Mouse (Mus musculus) ES-E14 (cell line): ENCODE measurements at regions not wholly inside any gene's neighbourhood (a gene's known extent, or its start where the extent isn't known, plus 50 kb on each side); places are given as distances from the start of the nearest gene placed in this dataset.

Experiments used
- DNase-seq: peaks from one replicate; pipeline ENCODE4 v3.0.0-alpha.2; 2013; ENCODE audit warnings: low read depth, low spot score
- H3K27ac ChIP-seq: 2 replicates; pipeline ENCODE4 v1.5.1; 2012; ENCODE audit warnings: low read depth, mild to moderate bottlenecking, low read length, moderate library complexity, mixed read lengths; ENCODE audit not compliant: poor library complexity, insufficient read depth, severe bottlenecking
- H3K36me3 ChIP-seq: 2 replicates; pipeline ENCODE4 v1.6.1; 2012; ENCODE audit warnings: mild to moderate bottlenecking, low read length, moderate library complexity, mixed read lengths; ENCODE audit not compliant: control insufficient read depth, poor library complexity, insufficient read depth, severe bottlenecking
- H3K4me1 ChIP-seq, 2 experiments: fragments of 150-350 bp in 1 of 2; sonication (generic) in 1 of 2; 2 replicates each; pipeline ENCODE4 v1.6.1; 2012; ENCODE audit warnings: low read length in 2 of 2, mild to moderate bottlenecking in 1 of 2, mixed read lengths in 1 of 2; ENCODE audit not compliant: control insufficient read depth in 2 of 2, insufficient read depth in 2 of 2, poor library complexity in 1 of 2
- H3K4me3 ChIP-seq, 2 experiments: fragments of 150-350 bp in 1 of 2; sonication (generic) in 1 of 2; 2 replicates each; pipeline ENCODE4 v1.5.1; 2012; ENCODE audit warnings: low read length in 2 of 2, low read depth in 1 of 2, mild to moderate bottlenecking in 1 of 2, mixed read lengths in 1 of 2; ENCODE audit not compliant: insufficient read depth in 1 of 2, poor library complexity in 1 of 2, severe bottlenecking in 1 of 2
- H3K9ac ChIP-seq: 2 replicates; pipeline ENCODE4 v1.6.1; 2012; ENCODE audit warnings: low read depth, mild to moderate bottlenecking, low read length, mixed read lengths; ENCODE audit not compliant: poor library complexity, insufficient read depth, severe bottlenecking
- H3K9me3 ChIP-seq: fragments of 150-350 bp; sonication (generic); 2 replicates; pipeline ENCODE4 v1.6.1; 2012; ENCODE audit warnings: low read depth, mild to moderate bottlenecking, low read length; ENCODE audit not compliant: control insufficient read depth, insufficient read depth
- CHD2 ChIP-seq: IDR thresholded peaks from 2 replicates; pipeline ENCODE4 v1.6.1; 2014; ENCODE audit warnings: mild to moderate bottlenecking, low read depth, low read length, inconsistent platforms
- HCFC1 ChIP-seq: IDR thresholded peaks from 2 replicates; pipeline ENCODE4 v1.6.1; 2012; ENCODE audit warnings: low read length, inconsistent platforms, borderline replicate concordance; ENCODE audit not compliant: insufficient read depth
- MAFK ChIP-seq: IDR thresholded peaks from 2 replicates; pipeline ENCODE4 v1.6.1; 2014; ENCODE audit warnings: mild to moderate bottlenecking, low read depth, low read length, inconsistent platforms; ENCODE audit not compliant: insufficient read depth
- ZC3H11A ChIP-seq: IDR thresholded peaks from 2 replicates; pipeline ENCODE4 v1.6.1; 2012; ENCODE audit warnings: low read depth, mild to moderate bottlenecking, inconsistent platforms, low read length, borderline replicate concordance
- ZNF384 ChIP-seq: IDR thresholded peaks from 2 replicates; pipeline ENCODE4 v1.6.1; 2012; ENCODE audit warnings: low read depth, low read length, inconsistent platforms
- in situ Hi-C, 2 experiments: fragments of 600-800 bp; cut with MboI; formaldehyde crosslinking; loops; one replicate each; pipeline ENCODE4 v1.15.1; 2025; ENCODE audit warnings: low sequenced_read_pairs in 2 of 2, inconsistent platforms in 1 of 2; ENCODE audit not compliant: unreplicated experiment in 2 of 2

DNA sequence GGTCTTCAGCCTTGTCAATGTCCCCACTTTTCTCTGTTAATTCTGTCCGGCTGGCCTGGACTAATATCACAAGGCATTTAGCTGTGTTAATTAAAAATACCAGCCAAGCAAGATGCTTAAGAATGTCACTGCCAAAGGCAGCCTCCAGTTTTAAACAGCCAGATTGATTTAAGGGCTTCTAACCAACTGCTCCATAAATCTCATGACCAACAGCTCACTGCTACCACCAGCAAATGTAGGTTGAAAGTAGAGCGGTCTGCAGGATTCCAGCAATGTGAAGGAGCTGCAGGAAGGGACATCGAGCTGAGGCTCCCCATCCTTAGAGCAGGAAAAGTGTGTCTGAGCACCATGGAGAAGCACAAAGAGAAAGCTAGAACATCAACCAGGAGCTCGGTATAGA, 289.5 kb upstream of the Ano5 start:
- Histone ChIP-seq H3K36me3 (no peaks in the 10 kb centered on the region), H3K9ac (no peak overlapping the region), H3K27ac (no peak overlapping the region), H3K9me3 (no peaks in the 10 kb centered on the region), H3K4me1 (no peaks in the 10 kb centered on the region), H3K4me3 (no peak overlapping the region)
- in situ Hi-C loops = no loop called here
- no peak for DNase-seq
- TF ChIP-seq ZC3H11A (no peak), MAFK (no peak), CHD2 (no peak), ZNF384 (no peak), HCFC1 (no peak)

GRCm38 (mm10) chr7:51221806-51222205, 289.0 kb upstream of the Ano5 start:
- Histone ChIP-seq H3K27ac (no peak overlapping the region), H3K9ac (no peak overlapping the region), H3K4me3 (no peak overlapping the region), H3K36me3 (no peaks in the 10 kb centered on the region), H3K9me3 (no peaks in the 10 kb centered on the region), H3K4me1 (no peaks in the 10 kb centered on the region)
- no peak for DNase-seq
- in situ Hi-C loops = no loop called here
- no peak for TF ChIP-seq ZNF384
- TF ChIP-seq MAFK = no peak
- TF ChIP-seq HCFC1 = no peak
- no peak for TF ChIP-seq CHD2
- no peak for TF ChIP-seq ZC3H11A

- Histone ChIP-seq H3K4me3 (no peak overlapping the region), H3K36me3 (no peaks in the 10 kb centered on the region), H3K27ac (no peak overlapping the region), H3K9me3 (no peaks in the 10 kb centered on the region), H3K9ac (no peak overlapping the region), H3K4me1 (no peaks in the 10 kb centered on the region)
- no peak for TF ChIP-seq HCFC1
- TF ChIP-seq ZC3H11A = no peak
- TF ChIP-seq ZNF384 = no peak
- no peak for TF ChIP-seq CHD2
- no peak for TF ChIP-seq MAFK
- in situ Hi-C loops = no loop called here
- DNase-seq = no peak
These were observed 283.7 kb upstream of the Ano5 start for GRCm38 (mm10) chr7:51227136-51227535.

- Histone ChIP-seq H3K27ac (no peak overlapping the region), H3K9me3 (no peaks in the 10 kb centered on the region), H3K4me1 (no peaks in the 10 kb centered on the region), H3K4me3 (no peak overlapping the region), H3K9ac (no peak overlapping the region), H3K36me3 (no peaks in the 10 kb centered on the region)
- in situ Hi-C loops = no loop called here
- no peak for DNase-seq
- TF ChIP-seq MAFK (no peak), HCFC1 (no peak), CHD2 (no peak), ZC3H11A (no peak), ZNF384 (no peak)
These were observed 276.2 kb upstream of the Ano5 start for GRCm38 (mm10) chr7:51234616-51235015.

GRCm38 (mm10) chr7:51247695-51248094, 263.1 kb upstream of the Ano5 start:
- Histone ChIP-seq H3K27ac (no peak overlapping the region), H3K9ac (no peak overlapping the region), H3K4me3 (no peak overlapping the region), H3K9me3 (no peaks in the 10 kb centered on the region), H3K36me3 (no peaks in the 10 kb centered on the region), H3K4me1 (no peaks in the 10 kb centered on the region)
- no peak for DNase-seq
- in situ Hi-C loops = no loop called here
- TF ChIP-seq ZC3H11A (no peak), CHD2 (no peak), HCFC1 (no peak)
